Mouse (Mus musculus) left cerebral cortex, postnatal 36 days (tissue): ENCODE results near the gene Aldh16a1. TPM values are rescaled to one million over a fixed set of nuclear protein-coding genes. Genes with fewer than 3 reads are reported as not detected.
"Not testable (repeated sequence)": the region's sequence is repeated elsewhere in the genome, so short reads cannot be mapped to it uniquely, and the experiment has no call there.

Experiments used
- DNase-seq, 2 experiments: peaks; one replicate each; pipeline ENCODE4 v3.0.0; 2021 to 2022; ENCODE audit warnings: low spot score in 2 of 2, mixed read lengths in 1 of 2
- intact Hi-C: fragments of 180-260 bp; cut with DNase I; formaldehyde crosslinking; loops from one replicate; pipeline ENCODE4 v1.15.1; 2025
- total RNA-seq, 2 experiments: library from RNA; stranded (reverse); gene quantifications; 2 replicates each; pipeline ENCODE4 v1.2.3; 2021

Gene Aldh16a1
- total RNA-seq, 2 experiments from 2014 or later, result 12.2 to 21.5 TPM

DNA sequence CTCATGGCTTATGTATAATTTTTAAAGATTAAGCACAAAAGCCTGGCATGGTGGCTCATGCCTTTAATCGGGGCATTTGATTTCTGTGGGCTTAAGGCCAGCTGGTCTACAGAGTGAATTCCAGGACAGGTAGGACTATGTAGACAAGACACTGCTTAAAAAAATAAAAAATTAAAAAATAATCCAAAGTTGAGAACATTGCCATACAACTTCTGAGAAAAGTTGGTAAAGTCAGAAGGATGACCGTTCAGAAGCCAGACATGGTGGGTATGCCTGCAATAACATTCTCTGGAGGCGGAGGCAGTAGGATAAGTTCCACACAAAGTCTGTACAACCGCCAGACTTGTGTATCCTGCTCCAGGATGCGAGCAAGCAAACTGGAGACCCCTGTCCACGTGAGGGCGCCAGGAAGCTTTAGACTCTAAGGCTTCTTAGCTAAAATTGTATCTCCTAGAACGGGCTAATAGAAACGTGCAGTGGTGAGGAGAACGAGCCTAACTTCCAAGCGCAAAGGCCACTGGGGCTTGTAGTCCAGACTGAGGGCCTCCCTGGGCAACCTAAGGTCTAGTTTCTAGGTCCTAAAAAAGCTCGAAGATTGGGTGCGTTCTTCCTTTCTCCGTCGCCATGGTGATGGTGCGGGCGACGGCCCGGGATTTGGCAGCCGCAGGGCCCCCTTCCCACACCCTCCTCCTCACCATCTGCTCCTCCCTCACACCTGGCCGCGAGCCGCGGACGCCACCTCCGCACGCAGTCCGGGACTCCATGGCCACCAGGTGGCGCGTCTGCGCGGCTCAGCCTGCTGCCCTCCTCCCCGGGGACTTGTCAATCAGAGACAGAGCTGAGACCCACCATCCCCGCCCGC lies 7.5 kb upstream of the Aldh16a1 start:
- intact Hi-C loops, result loop anchor here (2.0 kb wide), 2 partner anchors 35 to 137 kb away; no protein-coding TSS in a partner anchor
- DNase-seq, result peak; percentile 96 to 99

DNA sequence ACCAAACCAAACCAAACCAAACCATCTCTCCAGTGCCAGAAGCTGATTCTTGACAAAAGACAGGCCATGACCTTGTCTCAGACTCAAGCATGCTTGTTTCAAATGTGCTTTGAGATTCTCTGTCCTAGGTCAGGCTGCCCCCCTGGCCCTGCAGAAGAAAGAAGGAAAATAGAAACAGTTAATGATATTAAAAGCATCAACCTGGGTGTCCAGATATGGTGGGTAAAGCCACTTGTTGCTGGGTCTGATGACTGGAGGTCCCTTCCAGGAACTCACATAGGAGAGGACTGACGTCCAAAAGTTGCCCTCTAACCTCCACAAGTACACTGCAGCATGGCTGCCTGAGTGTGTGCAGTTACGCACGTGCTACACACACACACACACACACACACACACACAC lies 6.5 kb upstream of the Aldh16a1 start:
- intact Hi-C loops, result no loop called here
- no peak for DNase-seq

DNA sequence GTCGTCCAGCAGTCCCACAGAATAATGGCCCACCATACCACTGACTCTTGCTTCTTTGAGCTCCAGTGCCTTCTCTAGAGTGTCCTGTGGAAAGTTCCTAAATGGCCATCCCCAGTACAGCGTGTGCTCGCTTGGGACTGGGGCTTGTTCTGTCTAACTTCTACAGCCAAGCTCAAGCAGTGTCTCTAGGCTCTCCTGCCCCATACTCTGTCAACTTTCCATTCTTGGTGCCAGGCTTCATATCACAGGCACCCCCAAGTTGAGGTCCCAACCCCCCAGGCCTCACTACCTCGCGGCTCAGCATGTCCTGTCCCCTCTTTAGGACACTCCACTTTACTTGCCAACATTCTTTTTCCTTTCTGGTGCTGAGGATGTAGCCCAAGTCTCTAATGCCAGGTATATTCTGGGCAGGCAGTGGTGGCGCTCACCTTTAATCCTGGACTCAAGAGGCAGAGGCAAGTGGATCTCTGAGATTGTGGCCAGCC lies 6.0 kb upstream of the Aldh16a1 start:
- no peak for DNase-seq
- intact Hi-C loops, result no loop called here

DNA sequence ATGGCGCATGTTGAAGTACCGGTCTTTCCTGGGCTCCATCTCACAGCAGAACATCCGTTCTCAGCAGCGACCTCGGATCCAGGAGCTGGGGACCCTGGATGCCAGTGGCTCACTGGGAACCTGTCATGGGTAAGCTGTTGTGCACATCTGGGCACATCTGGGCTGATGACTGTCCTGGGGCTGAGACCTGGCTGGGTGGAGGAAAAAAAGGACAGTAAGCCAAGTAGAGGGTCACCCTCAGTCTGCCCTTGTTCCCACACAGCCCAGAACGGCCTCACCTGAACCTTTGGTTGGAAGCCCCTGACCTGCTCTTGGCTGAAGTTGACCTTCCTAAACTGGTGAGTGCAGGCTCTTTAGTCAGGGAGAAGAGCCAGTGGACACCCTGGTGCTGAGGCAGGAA lies 4.6 kb upstream of the Aldh16a1 start:
- intact Hi-C loops, result no loop called here
- no peak for DNase-seq

DNA sequence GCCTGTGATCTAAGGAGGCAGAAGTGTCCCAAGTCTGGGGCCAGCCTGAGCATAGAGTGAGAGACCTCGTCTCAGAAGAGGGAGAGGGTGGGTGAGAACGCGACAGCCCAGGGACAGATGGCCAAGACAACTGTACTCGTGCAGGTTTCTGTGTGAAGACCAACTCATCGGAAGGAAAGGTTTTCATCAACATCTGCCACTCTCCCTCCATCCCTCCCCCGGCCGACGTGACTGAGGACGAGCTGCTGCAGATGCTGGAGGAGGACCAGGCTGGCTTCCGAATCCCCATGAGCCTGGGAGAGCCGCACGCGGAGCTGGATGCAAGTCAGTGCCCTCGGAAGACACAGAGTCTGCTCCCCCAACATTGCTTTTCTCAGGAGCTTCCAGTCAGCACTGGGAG lies 3.1 kb upstream of the Aldh16a1 start:
- intact Hi-C loops, result no loop called here
- DNase-seq, result peak; percentile 59 to 60

DNA sequence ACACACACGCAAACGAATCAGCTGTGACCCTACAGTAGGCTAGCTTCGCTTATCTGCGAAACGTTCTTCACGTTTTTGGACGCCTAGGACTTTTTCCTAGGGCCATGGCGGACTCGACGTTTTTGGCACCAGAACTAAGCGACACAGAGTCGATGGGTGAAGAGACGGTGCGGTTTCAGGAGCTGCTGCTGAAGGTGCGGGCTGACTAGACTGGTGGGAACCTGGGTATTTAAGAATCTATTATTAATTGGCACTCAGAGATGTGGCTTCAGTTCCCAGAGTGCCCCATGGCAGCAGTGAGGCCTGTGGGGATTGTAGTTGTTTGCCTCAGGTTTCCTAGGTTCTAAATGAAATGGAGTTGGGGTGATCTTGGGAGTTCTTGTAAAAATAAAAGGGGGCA lies 1.8 kb upstream of the Aldh16a1 start:
- intact Hi-C loops, result no loop called here
- no peak for DNase-seq

DNA sequence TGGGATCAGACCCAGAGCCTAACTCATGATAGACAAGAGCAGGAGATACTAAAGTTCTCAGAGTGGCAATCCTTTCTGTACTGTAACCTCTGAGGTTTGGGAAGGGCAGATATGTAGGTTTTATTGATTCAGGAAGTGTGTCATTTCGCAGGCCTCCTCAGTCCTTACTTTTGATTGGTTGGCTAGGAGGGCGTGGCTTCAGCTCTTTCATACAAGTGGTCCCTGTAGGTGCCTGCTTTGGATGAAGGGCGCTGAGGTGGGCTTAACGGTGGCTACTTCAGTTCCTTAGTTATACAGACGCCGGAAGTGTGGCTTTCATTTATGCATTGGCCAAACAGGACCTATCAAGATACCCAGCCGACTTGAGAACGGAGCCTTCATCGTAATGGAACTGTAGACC lies 1.2 kb upstream of the Aldh16a1 start:
- intact Hi-C loops, result no loop called here
- DNase-seq, result no peak

DNA sequence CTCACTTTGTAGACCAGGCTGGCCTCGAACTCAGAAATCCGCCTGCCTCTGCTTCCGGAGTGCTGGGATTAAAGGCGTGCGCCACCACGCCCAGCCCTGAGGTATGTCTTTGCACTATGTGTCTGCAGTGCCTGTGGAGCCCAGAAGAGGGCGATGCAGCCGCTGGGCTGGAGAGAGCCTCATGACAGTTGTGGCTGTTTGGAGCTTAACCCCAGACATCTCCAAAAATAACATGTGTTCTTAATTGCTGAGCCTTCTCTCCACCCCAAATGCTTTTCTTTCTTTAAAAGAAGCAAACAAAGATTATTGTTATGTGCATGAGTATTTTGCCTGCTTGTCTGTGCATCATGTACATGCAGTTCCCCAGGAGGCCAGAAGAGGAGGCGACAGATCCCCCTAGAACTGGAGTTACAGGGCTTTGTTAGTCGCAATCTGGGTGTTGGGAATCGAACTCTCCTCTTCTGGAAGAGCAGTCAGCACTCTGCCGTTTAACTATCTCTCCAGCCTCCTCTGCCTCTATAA lies 670 bp upstream of the Aldh16a1 start:
- DNase-seq, result peak in 1 of 2 experiments; percentile 40
- intact Hi-C loops, result loop anchor here (1.0 kb wide), 1 partner anchor 27 kb away; the partner anchor contains the start of gene Rpl13a

DNA sequence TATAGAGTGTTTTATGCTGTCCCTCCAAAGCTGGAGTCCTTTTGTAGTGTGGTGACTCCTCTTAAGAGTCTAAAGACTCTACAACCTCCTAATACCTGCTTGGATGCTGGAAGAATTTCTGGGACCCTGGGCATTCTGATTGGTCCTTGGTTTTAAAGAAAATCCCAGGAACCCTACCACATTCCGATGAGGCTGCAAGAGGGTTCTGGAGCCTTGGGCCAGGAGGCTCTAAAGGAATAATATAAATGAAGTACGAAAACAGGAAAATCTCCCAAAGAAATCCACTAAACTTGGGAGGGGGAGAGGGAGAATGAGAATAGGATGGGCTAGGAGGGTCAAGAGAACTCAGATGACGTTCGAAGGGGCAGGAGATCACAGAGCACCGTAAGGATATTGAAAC lies 798 bp downstream of the Aldh16a1 start:
- no peak for DNase-seq
- intact Hi-C loops, result no loop called here

DNA sequence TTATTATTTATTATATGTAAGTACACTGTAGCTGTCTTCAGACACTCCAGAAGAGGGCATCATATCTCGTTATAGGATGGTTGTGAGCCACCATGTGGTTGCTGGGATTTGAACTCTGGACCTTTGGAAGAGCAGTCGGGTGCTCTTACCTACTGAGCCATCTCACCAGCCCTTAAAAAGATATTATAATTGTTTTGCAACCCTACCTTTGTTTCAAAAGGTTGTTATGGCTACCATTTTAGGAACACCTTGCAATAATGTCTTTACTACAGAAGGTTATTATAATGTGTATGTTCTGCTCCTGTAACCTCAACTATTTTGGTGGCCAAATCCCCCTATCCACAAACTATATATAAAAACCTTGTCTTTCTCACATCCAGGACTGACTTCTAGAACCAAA lies 1.3 kb downstream of the Aldh16a1 start:
- DNase-seq, intact Hi-C loops: not testable (repeated sequence)

DNA sequence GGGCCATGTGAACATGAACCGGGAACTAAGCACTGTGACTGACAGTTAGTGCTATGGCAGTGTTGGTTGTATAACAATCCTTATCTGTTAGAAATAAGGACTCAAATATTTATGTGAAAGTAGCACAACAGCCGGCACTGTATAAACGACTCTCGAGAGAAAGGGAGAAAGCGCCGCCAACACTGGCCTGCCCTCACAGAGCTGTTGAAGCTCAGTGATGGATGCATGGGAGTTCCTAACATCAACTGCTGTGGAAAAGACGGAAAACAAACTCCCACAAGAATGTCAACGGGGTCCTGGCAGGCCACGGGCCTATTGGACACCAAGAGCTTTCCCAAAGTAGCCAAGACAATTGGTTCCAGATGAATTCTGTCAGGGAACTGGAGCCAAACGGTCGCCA lies 3.1 kb downstream of the Aldh16a1 start:
- intact Hi-C loops, result no loop called here
- DNase-seq, result no peak

DNA sequence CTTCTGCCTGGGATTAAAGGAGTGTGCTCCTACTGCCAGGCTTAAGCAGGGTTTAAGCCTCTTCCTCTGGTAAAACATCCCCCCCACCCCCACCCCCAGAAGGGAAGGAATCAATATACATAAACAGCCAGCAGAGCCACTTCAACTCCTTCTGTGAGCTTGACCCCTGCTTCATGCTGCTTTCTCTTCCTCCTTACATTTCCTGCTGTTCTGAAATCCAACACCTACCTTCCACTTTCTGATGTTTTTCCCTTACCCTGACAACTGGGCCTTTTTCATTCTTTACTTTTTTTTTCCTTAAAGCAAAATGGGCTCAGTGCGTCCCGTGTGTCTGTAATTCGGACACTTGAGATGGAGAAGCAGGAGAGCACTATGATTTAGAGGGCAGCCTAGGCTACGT lies 4.1 kb downstream of the Aldh16a1 start:
- no peak for DNase-seq
- intact Hi-C loops, result no loop called here

DNA sequence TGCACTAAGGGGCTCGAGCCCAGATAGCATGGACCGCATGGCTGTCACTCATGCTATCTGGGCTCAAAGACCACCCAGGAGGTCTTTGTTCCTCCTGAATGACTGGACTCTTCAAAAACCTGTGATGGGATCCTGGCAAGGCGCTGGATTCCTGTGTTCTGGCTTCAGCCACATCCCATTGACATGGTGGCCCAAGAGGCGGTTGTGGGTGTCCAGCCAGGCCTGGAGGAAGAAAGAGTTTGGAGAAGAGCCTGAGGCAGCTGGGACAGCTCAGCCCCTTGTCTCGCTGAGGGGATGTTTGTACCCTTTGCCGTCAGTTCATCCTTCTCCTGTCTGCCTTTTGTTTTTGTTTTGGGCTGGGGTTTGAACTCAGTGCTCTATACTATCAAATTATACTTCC lies 4.8 kb downstream of the Aldh16a1 start:
- intact Hi-C loops, result no loop called here
- DNase-seq, result no peak

DNA sequence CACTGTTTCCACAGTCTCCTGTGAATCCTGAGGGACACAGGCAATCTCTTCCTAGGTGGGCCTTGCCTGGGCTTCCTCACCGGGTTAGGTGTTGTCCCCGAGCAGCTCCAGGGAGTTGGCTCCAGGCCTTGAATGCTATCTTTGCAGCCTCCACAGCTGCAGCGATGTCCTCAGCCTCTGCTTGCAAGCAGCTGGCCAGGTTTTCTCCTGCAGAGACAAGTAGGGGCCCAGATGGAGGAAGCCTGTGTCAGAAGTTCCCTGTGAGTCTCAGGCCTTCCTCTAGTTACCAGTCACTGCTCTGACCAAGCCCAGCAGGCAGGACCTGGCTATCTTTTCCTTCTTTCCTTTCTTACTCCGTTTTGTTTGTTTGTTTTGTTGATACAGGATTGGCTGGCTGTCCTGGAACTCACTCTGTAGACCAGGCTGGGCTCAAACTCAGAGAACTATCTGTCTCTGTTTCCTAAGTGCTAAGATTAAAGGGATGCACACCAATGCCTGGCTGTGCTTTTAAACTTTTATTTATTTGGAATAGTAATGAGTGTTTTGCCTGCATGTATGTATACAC lies 5.8 kb downstream of the Aldh16a1 start:
- no peak for DNase-seq
- intact Hi-C loops, result no loop called here

DNA sequence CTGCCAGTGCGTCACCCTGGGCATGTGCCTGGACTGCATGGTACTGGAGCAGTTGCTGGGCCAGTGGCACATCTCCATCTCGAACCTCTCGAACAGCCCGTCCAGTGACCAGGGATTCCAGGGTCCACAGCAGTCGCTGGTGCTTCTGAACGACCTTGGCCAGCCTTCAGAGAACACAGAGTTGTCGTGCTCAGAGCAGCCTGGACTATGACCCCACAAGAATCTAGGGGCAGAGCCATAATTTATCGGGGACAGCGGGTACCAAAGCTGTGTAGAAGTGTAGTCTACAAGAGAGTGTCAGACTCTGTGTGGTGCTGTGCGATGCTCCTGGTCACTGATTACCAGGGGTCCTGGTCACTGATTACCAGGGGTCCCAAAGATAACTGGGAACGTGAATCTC lies 6.5 kb downstream of the Aldh16a1 start:
- intact Hi-C loops, result no loop called here

DNA sequence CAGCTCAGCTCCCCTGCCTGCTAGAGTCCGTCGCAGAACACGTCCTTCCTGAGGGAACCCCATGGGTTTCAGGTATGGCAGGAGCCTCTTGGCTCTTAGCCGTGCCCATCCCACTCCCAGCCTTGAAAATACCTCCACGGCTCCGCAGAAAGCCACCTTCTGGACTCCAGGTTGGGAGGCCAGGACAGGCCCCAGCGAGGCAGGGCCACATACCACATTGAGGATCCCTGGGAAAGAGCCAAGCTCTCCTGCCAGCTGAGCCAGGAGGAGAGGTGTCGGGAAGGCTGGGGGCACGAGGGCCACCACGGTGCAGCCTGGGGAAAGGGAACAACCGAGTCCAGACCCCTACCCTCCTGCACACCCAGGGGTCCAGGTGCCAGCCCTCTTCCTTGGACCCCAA lies 7.1 kb downstream of the Aldh16a1 start:
- DNase-seq, result no peak
- intact Hi-C loops, result no loop called here

More for the DNA sequence above, 6.5 kb downstream of the Aldh16a1 start:
- DNase-seq, result no peak

DNA sequence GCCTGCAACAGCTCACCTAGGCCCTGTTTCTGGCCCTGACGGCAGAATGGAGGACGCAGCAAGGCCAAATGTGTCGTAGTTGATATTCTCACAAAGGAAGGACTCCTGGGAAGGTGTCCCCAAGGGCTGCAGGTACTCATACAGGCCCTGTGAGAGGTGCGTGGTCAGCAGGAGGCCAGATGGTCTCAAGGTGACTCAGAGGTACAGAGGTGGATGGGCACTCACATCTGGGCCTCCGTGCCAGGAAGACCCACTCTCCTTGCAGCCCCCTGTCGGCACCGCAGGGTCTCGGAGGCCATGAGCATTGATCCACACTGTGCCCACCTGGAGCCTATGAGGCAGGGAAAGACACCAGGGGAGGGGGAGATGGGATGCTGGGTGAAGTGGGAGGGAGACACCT lies 8.9 kb downstream of the Aldh16a1 start:
- intact Hi-C loops, result no loop called here
- no peak for DNase-seq

DNA sequence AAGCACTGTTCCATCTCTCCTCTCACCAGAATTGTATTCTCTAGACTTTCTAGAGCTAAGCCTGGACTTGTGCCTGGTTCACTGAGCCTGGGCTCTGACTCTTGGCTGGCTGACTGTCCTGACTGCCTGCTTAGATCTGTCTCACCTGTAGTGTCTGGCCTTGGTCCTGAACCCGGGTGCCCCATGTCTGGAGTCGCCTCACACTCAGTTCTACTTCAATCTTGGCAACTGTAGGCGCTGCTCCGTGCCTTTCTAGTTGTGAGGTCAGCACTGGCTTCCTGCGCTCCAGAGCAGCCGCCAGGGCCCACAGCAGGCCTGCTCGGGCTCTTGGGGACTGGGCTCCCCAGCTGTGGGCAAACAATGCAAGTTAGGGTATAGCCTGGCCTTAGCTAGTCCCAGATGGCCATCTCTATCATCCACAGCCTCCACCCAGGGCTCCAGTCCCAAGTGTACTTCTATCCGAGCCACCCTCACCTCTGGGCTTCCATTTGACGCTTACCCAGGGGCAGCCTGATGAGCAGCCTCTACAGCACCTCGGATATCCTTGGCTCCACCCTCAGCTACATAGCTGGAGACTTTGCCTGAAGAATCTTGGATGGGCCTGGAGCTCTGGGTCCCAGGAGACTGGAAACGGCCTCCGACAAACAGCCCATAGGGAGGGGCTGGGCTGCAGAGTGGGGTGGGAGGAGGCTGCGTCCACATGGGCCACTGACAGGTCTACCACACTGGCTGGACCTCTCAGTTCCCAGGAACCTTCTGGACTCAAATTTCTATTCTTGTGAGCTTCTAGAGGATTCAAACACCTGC lies 9.8 kb downstream of the Aldh16a1 start:
- DNase-seq, result no peak
- intact Hi-C loops, result no loop called here

DNA sequence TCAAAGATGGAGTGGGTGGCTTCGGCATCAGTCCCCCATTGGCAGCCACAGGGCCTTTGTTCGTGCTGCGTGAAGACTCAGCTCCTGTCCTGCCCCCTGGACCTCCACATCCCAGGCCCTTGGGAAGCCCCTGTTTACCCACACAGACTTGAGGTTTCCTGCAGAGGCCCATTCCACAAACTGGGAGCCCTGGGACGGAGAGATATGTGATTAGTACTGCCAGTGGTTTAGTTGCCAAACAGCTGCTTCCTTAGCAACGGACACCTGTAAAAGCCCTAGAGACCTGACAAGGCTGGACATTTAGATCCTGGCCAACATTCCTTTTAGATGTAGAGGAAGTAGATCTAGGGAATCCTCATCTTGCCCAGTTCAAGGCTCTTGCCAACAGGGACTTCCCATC lies 12.5 kb downstream of the Aldh16a1 start:
- intact Hi-C loops, result no loop called here
- DNase-seq, result no peak

DNA sequence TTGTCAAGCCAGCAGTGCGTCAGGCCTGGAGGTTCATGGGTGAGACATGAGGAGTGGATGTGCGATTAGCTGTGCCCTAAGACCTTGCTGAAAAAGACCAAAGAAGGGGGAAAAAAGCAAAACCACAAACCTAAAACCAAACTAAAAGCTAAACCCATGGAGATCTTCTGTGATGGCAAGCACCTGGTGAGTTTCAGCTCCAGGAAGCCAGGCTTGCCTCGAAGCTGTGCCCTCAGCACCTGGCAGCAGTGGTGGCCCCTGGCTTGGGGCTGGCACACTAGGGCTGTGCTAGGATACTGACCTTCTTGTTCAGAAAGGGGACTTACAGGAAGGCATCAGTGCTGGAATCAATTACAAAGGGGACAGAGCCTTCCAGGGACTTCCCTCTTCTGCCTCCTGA lies 13.1 kb downstream of the Aldh16a1 start:
- no peak for DNase-seq
- intact Hi-C loops, result no loop called here
